Mouse (Mus musculus): Measurements from ENCODE around the gene Dohh. TPM values are rescaled to one million over a fixed set of nuclear protein-coding genes. Genes with fewer than 3 reads are reported as not detected.

Dohh gene
- polyA plus RNA-seq, 1 experiment from 2014 or later = 68.1 TPM

DNA sequence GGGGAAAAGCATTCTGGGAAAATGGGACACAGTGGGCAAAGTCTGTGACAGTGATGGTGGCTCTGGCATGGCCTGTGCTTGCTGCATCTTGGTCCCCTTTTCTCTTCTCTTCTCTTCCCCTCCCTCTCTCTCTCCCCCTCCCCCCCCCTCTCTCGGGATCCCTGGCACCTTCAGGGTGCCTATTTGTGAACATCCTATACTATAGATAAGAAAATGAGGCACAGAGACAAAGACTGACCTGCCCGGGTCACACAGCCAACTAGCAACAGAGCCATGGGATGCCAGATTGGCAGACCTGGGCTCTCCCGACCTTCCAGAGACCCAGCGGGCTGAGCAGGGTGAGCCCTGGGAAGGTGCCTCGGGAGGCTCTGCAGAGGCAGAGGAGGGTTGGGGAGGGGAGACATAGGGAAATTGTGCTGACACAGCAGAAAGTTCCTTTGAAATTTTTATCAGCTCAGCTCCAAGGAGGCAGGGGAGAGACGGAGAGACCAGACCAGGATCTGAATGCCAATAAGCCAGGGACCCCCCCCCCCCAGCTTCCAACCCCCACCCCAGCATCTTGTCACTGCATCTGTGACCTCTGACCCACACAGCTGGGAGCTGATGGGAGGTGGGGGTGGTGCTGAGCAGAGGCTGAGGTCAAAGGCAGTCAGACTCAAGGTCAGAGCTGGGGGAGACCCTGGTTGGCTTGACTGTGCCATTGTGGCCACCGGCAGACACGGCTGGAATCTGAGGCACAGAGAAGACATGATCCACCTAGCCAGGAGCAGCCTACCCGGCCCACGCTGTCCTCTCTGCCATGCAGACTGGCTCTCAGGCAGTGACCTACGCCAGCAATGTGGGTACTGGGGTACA is 34.2 kb downstream of the Dohh start:
- H3K27ac ChIP-seq = no peak overlapping the region
- no peak for ATAC-seq (ENCODE audit: low FRiP score)
- H3K4me1 ChIP-seq = peaks cover 55% of the 10 kb centered on the region
- H3K9ac ChIP-seq = no peak overlapping the region; the same call in 1 of the 2 replicates
- H3K4me3 ChIP-seq (replicated peaks) = no peak overlapping the region
- WGBS = 54% methylated on average over 11 of the region's 11 CpGs
- 0 out of 2 replicates have a peak, but pooled peaks cover 6% of the 10 kb centered on the region for H3K36me3 ChIP-seq (replicated peaks)
- no peaks in the 10 kb centered on the region for H3K9me3 ChIP-seq
- peaks cover 20% of the 10 kb centered on the region for H3K27me3 ChIP-seq
- H3K4me2 ChIP-seq = 0 out of 2 replicates have a peak overlapping the region, but pooled peaks have one; percentile 3

GRCm38 (mm10) chr10:81419111-81419928 is 35.1 kb downstream of the Dohh start:
- Histone ChIP-seq H3K9me3 (no peaks in the 10 kb centered on the region), H3K27me3 (peaks cover 29% of the 10 kb centered on the region), H3K4me3 (replicated peaks) (no peak overlapping the region), H3K36me3 (replicated peaks) (0 out of 2 replicates have a peak, but pooled peaks cover 6% of the 10 kb centered on the region), H3K9ac (no peak overlapping the region), H3K4me2 (no peak overlapping the region), H3K4me1 (peaks cover 51% of the 10 kb centered on the region), H3K27ac (no peak overlapping the region)
- WGBS = 92% methylated on average over 10 of the region's 10 CpGs
- no peak for ATAC-seq (ENCODE audit: low FRiP score)

- peaks cover 51% of the 10 kb centered on the region for H3K4me1 ChIP-seq
- WGBS = 88% methylated on average over 40 of the region's 40 CpGs
Measured at GRCm38 (mm10) chr10:81420191-81420767, 36.1 kb downstream of the Dohh start.

GRCm38 (mm10) chr10:81421041-81421796 is 37.0 kb downstream of the Dohh start:
- H3K9ac ChIP-seq = no peak overlapping the region
- no peak overlapping the region for H3K27ac ChIP-seq
- H3K9me3 ChIP-seq = no peaks in the 10 kb centered on the region
- 0 out of 2 replicates have a peak, but pooled peaks cover 6% of the 10 kb centered on the region for H3K36me3 ChIP-seq (replicated peaks)
- H3K27me3 ChIP-seq = peaks cover 48% of the 10 kb centered on the region
- H3K4me1 ChIP-seq = peaks cover 51% of the 10 kb centered on the region
- 71% methylated on average over 4 of the region's 4 CpGs for WGBS
- H3K4me2 ChIP-seq = no peak overlapping the region
- ATAC-seq (ENCODE audit: low FRiP score) = no peak
- no peak overlapping the region for H3K4me3 ChIP-seq (replicated peaks)

More at GRCm38 (mm10) chr10:81420191-81420767, 36.1 kb downstream of the Dohh start:
- no peak overlapping the region for H3K27ac ChIP-seq
- no peak overlapping the region; the same call in 1 of the 2 replicates for H3K4me3 ChIP-seq (replicated peaks)
- H3K4me2 ChIP-seq = no peak overlapping the region
- no peak for ATAC-seq (ENCODE audit: low FRiP score)
- no peaks in the 10 kb centered on the region for H3K9me3 ChIP-seq
- no peak overlapping the region for H3K9ac ChIP-seq
- 0 out of 2 replicates have a peak, but pooled peaks cover 6% of the 10 kb centered on the region for H3K36me3 ChIP-seq (replicated peaks)
- H3K27me3 ChIP-seq = peaks cover 38% of the 10 kb centered on the region

- 0 out of 2 replicates have a peak, but pooled peaks cover 6% of the 10 kb centered on the region for H3K36me3 ChIP-seq (replicated peaks)
- no peak overlapping the region for H3K4me2 ChIP-seq
- no peak overlapping the region for H3K27ac ChIP-seq
- H3K4me1 ChIP-seq = peaks cover 51% of the 10 kb centered on the region
- no peak overlapping the region for H3K9ac ChIP-seq
- ATAC-seq (ENCODE audit: low FRiP score) = no peak
- WGBS = 72% methylated on average over 5 of the region's 5 CpGs
- no peaks in the 10 kb centered on the region for H3K9me3 ChIP-seq
- no peak overlapping the region for H3K4me3 ChIP-seq (replicated peaks)
- H3K27me3 ChIP-seq = peaks cover 53% of the 10 kb centered on the region
Measured at GRCm38 (mm10) chr10:81421797-81422100, 37.5 kb downstream of the Dohh start.

- no peaks in the 10 kb centered on the region for H3K9me3 ChIP-seq
- peaks cover 57% of the 10 kb centered on the region for H3K27me3 ChIP-seq
- no peak for ATAC-seq (ENCODE audit: low FRiP score)
- 0 out of 2 replicates have a peak, but pooled peaks cover 6% of the 10 kb centered on the region for H3K36me3 ChIP-seq (replicated peaks)
- H3K27ac ChIP-seq = no peak overlapping the region
- no peak overlapping the region for H3K4me3 ChIP-seq (replicated peaks)
- peaks cover 50% of the 10 kb centered on the region for H3K4me1 ChIP-seq
- no peak overlapping the region for H3K9ac ChIP-seq
- 85% methylated on average over 6 of the region's 6 CpGs for WGBS
- no peak overlapping the region for H3K4me2 ChIP-seq
Measured at GRCm38 (mm10) chr10:81422191-81422590, 38.0 kb downstream of the Dohh start.

- H3K27me3 ChIP-seq = peaks cover 63% of the 10 kb centered on the region
- no peak overlapping the region for H3K27ac ChIP-seq
- no peak overlapping the region for H3K4me2 ChIP-seq
- 77% methylated on average over 3 of the region's 3 CpGs for WGBS
- 0 out of 2 replicates have a peak, but pooled peaks cover 6% of the 10 kb centered on the region for H3K36me3 ChIP-seq (replicated peaks)
- ATAC-seq (ENCODE audit: low FRiP score) = no peak
- no peak overlapping the region for H3K4me3 ChIP-seq (replicated peaks)
- H3K9me3 ChIP-seq = no peaks in the 10 kb centered on the region
- H3K9ac ChIP-seq = no peak overlapping the region
- peaks cover 44% of the 10 kb centered on the region for H3K4me1 ChIP-seq
Measured at GRCm38 (mm10) chr10:81422661-81423217, 38.5 kb downstream of the Dohh start.

DNA sequence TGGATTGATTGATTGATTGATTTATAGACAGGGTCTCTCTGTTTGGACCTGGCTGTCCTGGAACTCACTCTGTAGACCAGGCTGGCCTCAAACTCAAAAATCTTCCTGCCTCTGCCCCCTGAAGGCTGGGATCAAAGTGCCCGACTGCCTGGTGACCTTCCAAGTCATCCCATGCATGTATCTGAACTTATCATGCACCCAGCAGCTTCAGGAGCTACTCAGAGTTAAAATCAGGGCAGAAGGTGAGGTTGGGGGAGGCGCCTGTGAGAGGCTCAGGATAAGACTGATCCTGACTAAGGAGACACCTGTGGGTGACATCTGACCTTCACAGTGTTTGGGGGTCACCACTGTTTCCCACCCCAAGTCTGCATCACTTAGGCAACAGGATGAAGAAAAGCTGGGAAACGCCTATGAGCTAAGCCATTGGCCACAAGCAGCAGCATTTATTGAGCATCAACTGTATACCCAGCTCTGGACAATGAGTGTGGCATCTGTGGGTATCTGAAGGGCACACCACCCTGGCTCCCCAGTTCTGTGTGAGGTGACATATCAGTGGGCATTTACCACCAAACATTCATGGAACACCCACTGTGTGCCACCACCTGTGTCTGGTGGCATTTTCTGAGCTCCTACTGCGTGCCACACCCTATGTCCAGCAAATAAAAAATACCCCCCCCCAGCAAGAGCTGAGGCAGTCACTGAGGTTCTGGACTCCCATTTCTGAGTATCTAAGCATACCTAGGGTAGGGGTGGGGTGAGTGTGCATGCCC is 39.4 kb downstream of the Dohh start:
- WGBS = 66% methylated on average over 4 of the region's 4 CpGs
- no peak overlapping the region for H3K4me2 ChIP-seq
- no peaks in the 10 kb centered on the region for H3K9me3 ChIP-seq
- 0 out of 2 replicates have a peak overlapping the region, but pooled peaks have one; percentile 13 for H3K27ac ChIP-seq
- H3K36me3 ChIP-seq (replicated peaks) = 0 out of 2 replicates have a peak, but pooled peaks cover 6% of the 10 kb centered on the region
- no peak overlapping the region for H3K9ac ChIP-seq
- ATAC-seq (ENCODE audit: low FRiP score) = no peak
- no peak overlapping the region for H3K4me3 ChIP-seq (replicated peaks)
- H3K27me3 ChIP-seq = peaks cover 68% of the 10 kb centered on the region
- H3K4me1 ChIP-seq = peaks cover 35% of the 10 kb centered on the region

DNA sequence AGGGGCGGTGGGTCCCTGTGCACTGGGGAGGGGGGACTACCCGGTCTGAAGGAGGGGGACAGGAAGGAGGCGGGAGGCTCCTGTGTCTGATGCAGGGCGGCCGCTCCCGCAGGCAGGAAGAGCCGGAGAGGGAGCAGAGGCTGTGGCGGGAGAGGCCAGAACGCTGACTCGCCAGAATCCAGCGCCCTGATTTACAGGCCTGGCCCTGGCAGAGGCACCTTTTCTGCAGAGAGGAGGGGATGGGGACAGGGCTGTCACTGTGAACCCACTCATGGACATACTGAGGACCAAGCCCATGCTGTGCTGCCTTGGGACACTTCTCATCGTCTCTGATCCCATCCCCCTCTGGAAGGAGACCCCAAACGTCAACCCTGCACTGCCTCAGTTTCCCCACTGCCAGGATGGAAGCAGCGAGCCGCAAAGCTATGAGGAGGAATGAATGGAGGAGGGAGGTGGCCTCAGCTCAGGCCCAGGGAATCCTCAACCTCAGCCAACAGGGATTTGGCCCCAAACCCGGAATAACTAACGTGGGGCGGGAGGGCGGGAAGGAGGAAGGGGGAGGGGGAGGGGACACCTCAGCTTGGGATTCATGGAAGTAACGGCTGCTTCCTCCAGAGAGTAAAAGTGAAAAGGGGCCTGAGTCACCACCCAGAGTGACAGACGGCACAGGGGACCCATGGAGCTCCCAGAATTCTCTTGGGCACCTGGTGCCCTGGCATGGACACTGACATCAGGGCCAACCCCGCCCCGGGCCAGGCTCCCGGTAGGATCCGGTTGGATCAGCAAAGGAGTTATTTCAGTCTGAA is 40.2 kb downstream of the Dohh start:
- Histone ChIP-seq H3K36me3 (replicated peaks) (0 out of 2 replicates have a peak, but pooled peaks cover 6% of the 10 kb centered on the region), H3K4me2 (peak overlapping the region; percentile 31), H3K4me3 (replicated peaks) (no peak overlapping the region), H3K9me3 (no peaks in the 10 kb centered on the region), H3K27ac (0 out of 2 replicates have a peak overlapping the region, but pooled peaks have one; percentile 13), H3K27me3 (peaks cover 73% of the 10 kb centered on the region), H3K9ac (no peak overlapping the region), H3K4me1 (peaks cover 35% of the 10 kb centered on the region)
- 4% methylated on average over 21 of the region's 25 CpGs for WGBS
- no peak for ATAC-seq (ENCODE audit: low FRiP score)

GRCm38 (mm10) chr10:81425236-81425850 is 41.1 kb downstream of the Dohh start:
- Histone ChIP-seq H3K4me1 (peaks cover 39% of the 10 kb centered on the region), H3K9ac (0 out of 2 replicates have a peak overlapping the region, but pooled peaks have one; percentile 9)

More at GRCm38 (mm10) chr10:81425236-81425850, 41.1 kb downstream of the Dohh start:
- 22% methylated on average over 10 of the region's 10 CpGs for WGBS
- H3K27ac ChIP-seq = no peak overlapping the region
- H3K27me3 ChIP-seq = peaks cover 70% of the 10 kb centered on the region
- H3K9me3 ChIP-seq = no peaks in the 10 kb centered on the region
- no peaks in the 10 kb centered on the region for H3K36me3 ChIP-seq (replicated peaks)
- H3K4me3 ChIP-seq (replicated peaks) = no peak overlapping the region
- no peak for ATAC-seq (ENCODE audit: low FRiP score)
- peak overlapping the region; percentile 31 for H3K4me2 ChIP-seq

Data from forebrain, embryonic 12.5 days (tissue).